Mouse (Mus musculus) hindbrain, embryonic 15.5 days (tissue): ENCODE measurements around the gene Tbc1d10a. TPM values are rescaled to one million over a fixed set of nuclear protein-coding genes. Genes with fewer than 3 reads are reported as not detected.

Experiments
- ATAC-seq: fragments of 200-750 bp; cut with Nextera tagmentation; 2 replicates; pipeline ENCODE4 v1.8.0; 2017; ENCODE audit warnings: low read depth, moderate number of reproducible peaks, moderate TSS enrichment; ENCODE audit not compliant: low FRiP score
- H3K27ac ChIP-seq: fragments of 300-500 bp; sonication (generic); replicated peaks from 2 replicates; pipeline ENCODE4 v1.5.1; 2015; ENCODE audit warnings: mild to moderate bottlenecking, inconsistent platforms
- H3K27me3 ChIP-seq: fragments of 300-500 bp; sonication (generic); 2 replicates; pipeline ENCODE4 v1.6.1; 2015; ENCODE audit warnings: control low read depth, inconsistent platforms
- H3K36me3 ChIP-seq: fragments of 300-500 bp; sonication (generic); 2 replicates; pipeline ENCODE4 v1.6.1; 2015; ENCODE audit warnings: control low read depth, inconsistent platforms
- H3K4me1 ChIP-seq: fragments of 300-500 bp; sonication (generic); replicated peaks from 2 replicates; pipeline ENCODE4 v1.6.1; 2015; ENCODE audit warnings: control low read depth, inconsistent platforms
- H3K4me2 ChIP-seq: fragments of 300-500 bp; sonication (generic); 2 replicates; pipeline ENCODE4 v1.6.1; 2015; ENCODE audit warnings: moderate library complexity, mild to moderate bottlenecking, inconsistent platforms
- H3K4me3 ChIP-seq: fragments of 300-500 bp; sonication (generic); 2 replicates; pipeline ENCODE4 v1.5.1; 2015; ENCODE audit warnings: mild to moderate bottlenecking, inconsistent platforms
- H3K9ac ChIP-seq: fragments of 300-500 bp; sonication (generic); 2 replicates; pipeline ENCODE4 v1.6.1; 2015; ENCODE audit warnings: inconsistent platforms
- H3K9me3 ChIP-seq: fragments of 300-500 bp; sonication (generic); 2 replicates; pipeline ENCODE4 v1.6.1; 2016; ENCODE audit warnings: control low read depth, inconsistent platforms
- WGBS: fragments of 180-500 bp; shearing (Covaris S2); methylation state at CpG from one replicate; pipeline ENCODE4 v1.1.7; 2015; 5-methylcytosine and 5-hydroxymethylcytosine counted together
- polyA plus RNA-seq: library from polyadenylated mRNA; unstranded; fragments of >200 nt; fragmentation: Nextera tagmentation; extraction: Ambion mirVana; gene quantifications from 2 replicates; pipeline ENCODE4 v1.2.1, GENCODE M21; 2015

Tbc1d10a gene
- polyA plus RNA-seq, 1 experiment from 2014 or later = 38.1 TPM

DNA sequence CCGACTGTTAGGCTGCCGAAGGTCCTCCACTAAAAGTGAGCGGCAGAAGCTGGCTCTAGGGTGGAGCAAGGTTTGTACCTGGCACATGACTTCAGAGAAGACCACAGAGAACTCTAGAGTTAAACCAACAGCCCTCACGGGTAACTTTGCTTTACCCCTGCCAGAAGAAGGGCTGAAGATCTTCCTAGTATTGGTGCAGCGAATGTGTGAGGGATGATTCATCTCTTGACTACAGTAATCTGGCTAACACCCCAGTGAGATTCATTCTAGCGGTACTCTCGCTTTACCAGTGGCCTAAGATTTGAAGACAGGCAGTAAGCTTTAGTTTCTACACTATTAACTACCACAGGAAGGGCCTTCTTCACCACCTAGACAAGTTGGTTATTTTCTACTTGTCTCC lies 19.4 kb downstream of the Tbc1d10a start:
- no peak overlapping the region for H3K27ac ChIP-seq
- no peaks in the 10 kb centered on the region for H3K9me3 ChIP-seq
- no peak overlapping the region for H3K4me3 ChIP-seq
- H3K36me3 ChIP-seq = peaks cover 42% of the 10 kb centered on the region
- no peak overlapping the region for H3K4me2 ChIP-seq
- WGBS = 91% methylated on average over 7 of the region's 7 CpGs
- H3K9ac ChIP-seq = no peak overlapping the region
- H3K4me1 ChIP-seq = no peaks in the 10 kb centered on the region
- H3K27me3 ChIP-seq = no peaks in the 10 kb centered on the region
- no peak for ATAC-seq

DNA sequence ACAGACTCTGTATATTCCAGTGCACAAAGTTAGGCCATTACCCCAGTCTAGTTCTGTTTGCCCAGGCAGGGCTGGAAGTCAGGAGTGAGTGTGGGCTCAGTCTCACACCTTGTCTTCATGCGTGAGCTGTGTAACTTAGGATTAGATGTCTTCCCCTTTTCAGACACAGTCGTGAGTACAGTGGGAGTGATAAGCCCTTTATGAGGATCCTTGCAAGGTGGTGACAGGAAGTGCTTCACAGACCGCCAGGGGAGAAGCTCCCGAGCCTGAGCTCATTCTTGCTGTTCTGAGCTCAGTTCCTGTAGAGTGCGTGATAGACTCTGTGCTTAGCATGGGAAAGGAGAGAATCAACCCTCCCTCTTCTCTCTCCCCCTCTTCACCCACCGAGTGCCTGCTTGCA lies 20.0 kb downstream of the Tbc1d10a start:
- Histone ChIP-seq H3K27ac (no peak overlapping the region), H3K27me3 (no peaks in the 10 kb centered on the region), H3K4me2 (no peak overlapping the region), H3K9me3 (no peaks in the 10 kb centered on the region), H3K4me1 (no peaks in the 10 kb centered on the region), H3K9ac (no peak overlapping the region), H3K36me3 (peaks cover 47% of the 10 kb centered on the region), H3K4me3 (no peak overlapping the region)
- no peak for ATAC-seq
- 85% methylated on average over 6 of the region's 6 CpGs for WGBS

- Histone ChIP-seq H3K4me3 (no peak overlapping the region), H3K27ac (no peak overlapping the region), H3K9me3 (no peaks in the 10 kb centered on the region), H3K4me1 (no peaks in the 10 kb centered on the region), H3K9ac (no peak overlapping the region), H3K4me2 (no peak overlapping the region), H3K36me3 (peaks cover 50% of the 10 kb centered on the region), H3K27me3 (no peaks in the 10 kb centered on the region)
- ATAC-seq = no peak
- WGBS = 96% methylated on average over 9 of the region's 9 CpGs
These were observed 21.1 kb downstream of the Tbc1d10a start for GRCm38 (mm10) chr11:4207655-4208054.

DNA sequence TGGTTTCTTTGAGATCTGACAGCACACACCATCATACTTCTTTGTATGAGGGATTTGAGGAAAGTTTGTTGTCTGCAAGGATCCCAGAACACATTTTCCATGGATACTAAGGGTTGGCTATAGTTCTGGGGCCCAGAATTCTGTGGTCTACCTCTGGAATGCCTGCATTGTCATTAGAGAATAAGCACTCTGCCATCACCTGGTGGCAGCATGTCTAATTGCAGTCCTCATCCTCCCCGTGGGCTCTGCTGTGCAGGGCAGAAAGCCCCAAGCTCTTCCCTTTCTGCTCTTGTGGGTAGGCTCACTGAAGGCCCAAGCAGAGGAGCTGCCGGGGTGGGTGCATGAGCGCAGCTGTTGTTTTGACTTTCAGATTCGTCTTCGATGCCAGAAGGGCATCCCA lies 23.0 kb downstream of the Tbc1d10a start:
- Histone ChIP-seq H3K4me2 (no peak overlapping the region), H3K9me3 (no peaks in the 10 kb centered on the region), H3K27ac (no peak overlapping the region), H3K36me3 (peaks cover 65% of the 10 kb centered on the region), H3K27me3 (no peaks in the 10 kb centered on the region), H3K4me1 (no peaks in the 10 kb centered on the region), H3K4me3 (no peak overlapping the region), H3K9ac (no peak overlapping the region)
- WGBS = 79% methylated on average over 5 of the region's 5 CpGs
- no peak for ATAC-seq

- Histone ChIP-seq H3K27ac (no peak overlapping the region), H3K27me3 (no peaks in the 10 kb centered on the region), H3K4me3 (no peak overlapping the region), H3K9ac (no peak overlapping the region), H3K36me3 (peaks cover 72% of the 10 kb centered on the region), H3K4me2 (no peak overlapping the region), H3K9me3 (no peaks in the 10 kb centered on the region), H3K4me1 (no peaks in the 10 kb centered on the region)
- 79% methylated on average over 1 of the region's 1 CpGs for WGBS
- no peak for ATAC-seq
These were observed 24.2 kb downstream of the Tbc1d10a start for GRCm38 (mm10) chr11:4210786-4211185.

GRCm38 (mm10) chr11:4213107-4213506 lies 26.5 kb downstream of the Tbc1d10a start:
- no peak for ATAC-seq
- Histone ChIP-seq H3K9ac (no peak overlapping the region), H3K27me3 (peaks cover 8% of the 10 kb centered on the region), H3K27ac (no peak overlapping the region), H3K36me3 (peaks cover 55% of the 10 kb centered on the region), H3K4me2 (no peak overlapping the region), H3K4me3 (no peak overlapping the region), H3K9me3 (no peaks in the 10 kb centered on the region), H3K4me1 (peaks cover 5% of the 10 kb centered on the region)
- WGBS = 92% methylated on average over 10 of the region's 10 CpGs

- H3K36me3 ChIP-seq = peaks cover 42% of the 10 kb centered on the region
- H3K9ac ChIP-seq = no peak overlapping the region
- peaks cover 13% of the 10 kb centered on the region for H3K4me1 ChIP-seq
- WGBS = 95% methylated on average over 14 of the region's 14 CpGs
- no peaks in the 10 kb centered on the region for H3K9me3 ChIP-seq
- ATAC-seq = no peak
- H3K4me3 ChIP-seq = no peak overlapping the region
- H3K4me2 ChIP-seq = no peak overlapping the region
- H3K27me3 ChIP-seq = peaks cover 20% of the 10 kb centered on the region
- no peak overlapping the region for H3K27ac ChIP-seq
These were observed 28.0 kb downstream of the Tbc1d10a start for GRCm38 (mm10) chr11:4214572-4214971.

DNA sequence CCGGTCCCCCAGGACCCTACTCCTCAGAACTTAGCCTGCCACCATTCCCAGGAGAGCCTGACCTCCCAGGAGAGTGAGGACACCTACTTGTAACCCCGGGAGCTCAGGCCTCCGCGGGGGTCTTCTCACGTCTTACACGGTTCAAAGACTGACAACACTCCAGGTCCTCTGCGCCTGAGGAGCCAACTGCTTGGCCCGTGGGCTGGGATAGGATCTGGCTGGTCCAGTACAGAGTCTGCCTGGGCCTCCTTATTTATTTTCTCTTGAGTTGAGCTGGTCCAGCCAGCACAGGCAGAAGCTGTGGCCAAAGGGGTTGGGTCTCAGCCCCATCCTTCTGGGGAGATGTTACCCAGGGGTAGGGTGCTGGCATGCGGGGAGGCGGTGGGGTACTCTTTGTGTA lies 28.5 kb downstream of the Tbc1d10a start:
- ATAC-seq = no peak
- Histone ChIP-seq H3K27ac (no peak overlapping the region), H3K4me2 (no peak overlapping the region), H3K9me3 (no peaks in the 10 kb centered on the region), H3K4me1 (peaks cover 13% of the 10 kb centered on the region), H3K27me3 (peaks cover 20% of the 10 kb centered on the region), H3K36me3 (peaks cover 37% of the 10 kb centered on the region), H3K9ac (no peak overlapping the region), H3K4me3 (no peak overlapping the region)
- 87% methylated on average over 10 of the region's 10 CpGs for WGBS

DNA sequence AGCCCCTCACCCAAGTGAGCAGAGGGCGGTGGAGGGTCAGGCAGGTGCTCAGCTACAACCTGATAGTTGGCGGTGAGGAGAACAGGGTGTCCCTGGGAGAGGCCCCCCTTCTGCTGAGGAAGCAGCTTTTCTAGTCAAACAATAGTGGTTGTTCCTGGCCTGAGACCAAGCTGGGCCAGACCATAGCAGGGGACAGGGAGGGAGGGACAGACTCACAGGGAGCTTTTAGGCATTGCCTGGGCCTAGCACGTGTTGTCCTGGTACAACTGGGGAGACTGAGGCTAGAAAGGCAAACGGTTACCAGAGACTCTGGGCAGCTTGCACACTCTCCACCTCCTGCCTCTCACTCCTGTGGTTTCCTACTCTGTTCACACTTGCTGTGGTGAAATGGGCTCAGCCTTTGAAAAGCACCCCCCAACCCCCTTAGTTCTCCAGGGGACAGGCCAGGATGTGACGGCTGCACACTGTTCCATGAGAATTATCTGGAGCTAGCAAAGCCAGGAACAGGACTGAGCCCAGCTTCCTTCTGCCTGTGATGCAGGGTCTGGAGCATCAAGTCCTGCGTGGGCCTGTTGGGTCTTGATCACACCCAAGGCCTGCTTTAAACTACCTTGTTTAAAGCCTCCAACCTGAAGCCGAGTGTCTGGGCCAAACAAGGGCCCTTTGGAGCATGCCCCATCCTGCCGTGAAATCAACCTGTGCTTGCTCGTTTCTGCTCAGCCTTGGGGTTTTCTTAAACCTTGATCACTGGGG lies 29.8 kb downstream of the Tbc1d10a start:
- peaks cover 20% of the 10 kb centered on the region for H3K27me3 ChIP-seq
- no peak for ATAC-seq
- H3K4me3 ChIP-seq = no peak overlapping the region
- H3K4me1 ChIP-seq = peaks cover 13% of the 10 kb centered on the region
- H3K9ac ChIP-seq = no peak overlapping the region
- 78% methylated on average over 9 of the region's 9 CpGs for WGBS
- no peaks in the 10 kb centered on the region for H3K9me3 ChIP-seq
- no peak overlapping the region for H3K4me2 ChIP-seq
- H3K27ac ChIP-seq = no peak overlapping the region
- peaks cover 25% of the 10 kb centered on the region for H3K36me3 ChIP-seq

GRCm38 (mm10) chr11:4217914-4218629 lies 31.5 kb downstream of the Tbc1d10a start, which contains the start of gene Castor1:
Gene Castor1 (plus strand): TSS chr11:4218225.
- ATAC-seq = peak; percentile 69
- peak within 1 kb of the TSS; percentile 39 for H3K4me3 ChIP-seq
- H3K9me3 ChIP-seq = no peaks in the 10 kb centered on the region
- H3K27ac ChIP-seq = no peak within 1 kb of the TSS
- H3K27me3 ChIP-seq = peaks cover 20% of the 10 kb centered on the region
- H3K4me1 ChIP-seq = peaks cover 13% of the 10 kb centered on the region
- H3K36me3 ChIP-seq = peaks cover 18% of the 10 kb centered on the region
- WGBS = 2% methylated on average over 54 of the region's 56 CpGs
- peak within 1 kb of the TSS; percentile 26 for H3K9ac ChIP-seq
- peak within 1 kb of the TSS; percentile 71 for H3K4me2 ChIP-seq

- Histone ChIP-seq H3K9ac (peak overlapping the region; percentile 26; the same call in 1 of the 2 replicates), H3K9me3 (no peaks in the 10 kb centered on the region), H3K4me2 (peak overlapping the region; percentile 71), H3K4me3 (peak overlapping the region; percentile 39), H3K4me1 (peaks cover 13% of the 10 kb centered on the region), H3K27ac (no peak overlapping the region), H3K36me3 (peaks cover 13% of the 10 kb centered on the region; the same call in 1 of the 2 replicates), H3K27me3 (peaks cover 20% of the 10 kb centered on the region)
- no peak for ATAC-seq
- 5% methylated on average over 6 of the region's 6 CpGs for WGBS
These were observed 32.0 kb downstream of the Tbc1d10a start for GRCm38 (mm10) chr11:4218637-4219036.

DNA sequence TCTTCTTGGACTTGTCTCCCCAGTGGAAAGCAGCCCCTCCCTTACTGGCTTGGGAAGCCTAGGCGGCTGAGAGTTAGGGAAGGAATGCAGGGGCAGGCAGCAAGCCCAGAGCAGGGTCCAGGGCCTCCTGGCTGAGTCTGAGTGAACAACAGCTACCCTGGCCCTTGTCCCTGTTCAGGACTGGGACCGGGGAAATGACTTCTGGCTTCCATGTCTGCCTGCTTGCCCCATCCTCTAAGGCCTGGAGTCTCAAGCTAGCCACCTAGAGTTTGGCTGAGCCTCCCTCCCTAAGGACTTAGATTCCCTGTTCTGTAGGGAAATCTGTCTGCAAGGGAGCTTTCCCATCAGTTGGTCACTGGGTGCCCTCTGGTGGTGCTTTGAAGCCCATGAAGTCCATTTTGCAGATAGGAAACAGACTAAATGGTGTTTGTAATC lies 32.7 kb downstream of the Tbc1d10a start:
- Histone ChIP-seq H3K4me1 (peaks cover 13% of the 10 kb centered on the region), H3K4me2 (no peak overlapping the region), H3K36me3 (peaks cover 7% of the 10 kb centered on the region; the same call in 1 of the 2 replicates), H3K9ac (no peak overlapping the region), H3K27ac (no peak overlapping the region), H3K9me3 (no peaks in the 10 kb centered on the region), H3K4me3 (no peak overlapping the region), H3K27me3 (peaks cover 20% of the 10 kb centered on the region)
- ATAC-seq = 0 out of 2 replicates have a peak, but pooled peaks have one; percentile 32
- 20% methylated on average over 2 of the region's 2 CpGs for WGBS
